Mouse (Mus musculus): ENCODE measurements at regions not wholly inside any gene's neighbourhood (a gene's known extent, or its start where the extent isn't known, plus 50 kb on each side); places are given as distances from the start of the nearest gene placed in this dataset.

GRCm38 (mm10) chr3:37833387-37833786 is 109.1 kb upstream of the Gm5148 start:
- no peak overlapping the region for H3K4me3 ChIP-seq (ENCODE audit: insufficient read depth, low read depth, low read length)
- H3K4me1 ChIP-seq (ENCODE audit: control insufficient read depth, insufficient read depth, low read length), result no peaks in the 10 kb centered on the region
- no peak for TF ChIP-seq CTCF (IDR thresholded peaks at IDR 0.05; ENCODE audit: insufficient read depth, low read depth, low read length)
- TF ChIP-seq POLR2A (IDR thresholded peaks at IDR 0.05; ENCODE audit: insufficient read depth, low read depth, low read length), result no peak
- no peak overlapping the region for H3K27ac ChIP-seq (ENCODE audit: insufficient read depth, low read depth, low read length)
- 87% methylated on average over 4 of the region's 4 CpGs for WGBS

DNA sequence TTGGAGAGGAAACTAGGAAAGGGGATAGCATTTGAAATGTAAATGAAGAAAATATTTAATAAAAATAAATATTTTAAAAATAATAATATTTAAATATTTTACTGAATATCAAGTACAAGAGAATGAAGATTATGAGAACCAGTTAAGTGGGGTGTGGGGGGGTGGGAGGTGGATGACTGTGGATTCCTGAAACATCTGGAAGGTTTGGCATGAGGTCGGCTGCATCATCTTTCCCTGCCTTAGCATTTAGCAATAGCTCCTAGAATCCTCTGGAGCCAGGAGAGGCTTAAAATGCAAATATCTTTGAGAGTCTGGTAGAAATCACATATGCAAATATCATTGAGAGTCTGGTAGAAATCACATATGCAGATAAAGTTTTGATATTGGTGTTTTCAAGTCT is 103.3 kb upstream of the Gm5148 start:
- Histone ChIP-seq H3K4me3 (ENCODE audit: insufficient read depth, low read depth, low read length) (no peak overlapping the region), H3K4me1 (ENCODE audit: control insufficient read depth, insufficient read depth, low read length) (no peaks in the 10 kb centered on the region), H3K27ac (ENCODE audit: insufficient read depth, low read depth, low read length) (no peak overlapping the region)
- 83% methylated on average over 1 of the region's 1 CpGs for WGBS
- no peak for TF ChIP-seq POLR2A (IDR thresholded peaks at IDR 0.05; ENCODE audit: insufficient read depth, low read depth, low read length)
- TF ChIP-seq CTCF (IDR thresholded peaks at IDR 0.05; ENCODE audit: insufficient read depth, low read depth, low read length), result no peak

GRCm38 (mm10) chr3:37825602-37826001 is 101.3 kb upstream of the Gm5148 start:
- 98% methylated on average over 4 of the region's 4 CpGs for WGBS
- no peak overlapping the region for H3K27ac ChIP-seq (ENCODE audit: insufficient read depth, low read depth, low read length)
- H3K4me3 ChIP-seq (ENCODE audit: insufficient read depth, low read depth, low read length), result no peak overlapping the region
- H3K4me1 ChIP-seq (ENCODE audit: control insufficient read depth, insufficient read depth, low read length), result no peaks in the 10 kb centered on the region
- TF ChIP-seq CTCF (IDR thresholded peaks at IDR 0.05; ENCODE audit: insufficient read depth, low read depth, low read length) (no peak), POLR2A (IDR thresholded peaks at IDR 0.05; ENCODE audit: insufficient read depth, low read depth, low read length) (no peak)

- no peak for TF ChIP-seq CTCF (IDR thresholded peaks at IDR 0.05; ENCODE audit: insufficient read depth, low read depth, low read length)
- TF ChIP-seq POLR2A (IDR thresholded peaks at IDR 0.05; ENCODE audit: insufficient read depth, low read depth, low read length), result no peak
- no peak overlapping the region for H3K4me3 ChIP-seq (ENCODE audit: insufficient read depth, low read depth, low read length)
- no peak overlapping the region for H3K27ac ChIP-seq (ENCODE audit: insufficient read depth, low read depth, low read length)
- 97% methylated on average over 5 of the region's 5 CpGs for WGBS
- no peaks in the 10 kb centered on the region for H3K4me1 ChIP-seq (ENCODE audit: control insufficient read depth, insufficient read depth, low read length)
Measured at GRCm38 (mm10) chr3:37824681-37825080, 100.4 kb upstream of the Gm5148 start.

DNA sequence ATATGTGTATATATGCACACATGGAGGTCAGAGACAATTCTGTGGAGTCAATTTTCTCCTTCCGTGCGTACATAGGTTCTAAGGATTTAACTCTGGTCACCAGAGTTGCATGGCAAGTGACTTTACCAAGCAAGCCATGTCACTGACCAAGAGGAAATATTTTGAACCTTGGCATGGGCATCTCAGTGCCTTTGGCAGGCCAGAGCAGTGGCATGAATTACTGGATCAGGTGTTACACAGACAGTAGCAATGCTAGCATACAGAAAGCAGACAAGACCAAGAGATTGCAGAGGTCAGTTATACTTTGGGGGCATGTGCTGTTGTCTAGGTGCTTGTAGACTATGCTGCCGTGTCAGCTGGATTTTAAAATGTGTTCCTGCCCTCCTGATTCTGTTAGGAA is 95.2 kb upstream of the Gm5148 start:
- over 99% methylated on average over 3 of the region's 3 CpGs for WGBS

GRCm38 (mm10) chr3:37817434-37817805 is 93.1 kb upstream of the Gm5148 start:
- TF ChIP-seq POLR2A (IDR thresholded peaks at IDR 0.05; ENCODE audit: insufficient read depth, low read depth, low read length) (no peak), CTCF (IDR thresholded peaks at IDR 0.05; ENCODE audit: insufficient read depth, low read depth, low read length) (no peak)
- 84% methylated on average over 3 of the region's 3 CpGs for WGBS
- Histone ChIP-seq H3K4me3 (ENCODE audit: insufficient read depth, low read depth, low read length) (no peak overlapping the region), H3K27ac (ENCODE audit: insufficient read depth, low read depth, low read length) (no peak overlapping the region), H3K4me1 (ENCODE audit: control insufficient read depth, insufficient read depth, low read length) (no peaks in the 10 kb centered on the region)

More for the DNA sequence above, 95.2 kb upstream of the Gm5148 start:
- no peaks in the 10 kb centered on the region for H3K4me1 ChIP-seq (ENCODE audit: control insufficient read depth, insufficient read depth, low read length)
- TF ChIP-seq CTCF (IDR thresholded peaks at IDR 0.05; ENCODE audit: insufficient read depth, low read depth, low read length) (no peak), POLR2A (IDR thresholded peaks at IDR 0.05; ENCODE audit: insufficient read depth, low read depth, low read length) (no peak)
- no peak overlapping the region for H3K27ac ChIP-seq (ENCODE audit: insufficient read depth, low read depth, low read length)
- no peak overlapping the region for H3K4me3 ChIP-seq (ENCODE audit: insufficient read depth, low read depth, low read length)

DNA sequence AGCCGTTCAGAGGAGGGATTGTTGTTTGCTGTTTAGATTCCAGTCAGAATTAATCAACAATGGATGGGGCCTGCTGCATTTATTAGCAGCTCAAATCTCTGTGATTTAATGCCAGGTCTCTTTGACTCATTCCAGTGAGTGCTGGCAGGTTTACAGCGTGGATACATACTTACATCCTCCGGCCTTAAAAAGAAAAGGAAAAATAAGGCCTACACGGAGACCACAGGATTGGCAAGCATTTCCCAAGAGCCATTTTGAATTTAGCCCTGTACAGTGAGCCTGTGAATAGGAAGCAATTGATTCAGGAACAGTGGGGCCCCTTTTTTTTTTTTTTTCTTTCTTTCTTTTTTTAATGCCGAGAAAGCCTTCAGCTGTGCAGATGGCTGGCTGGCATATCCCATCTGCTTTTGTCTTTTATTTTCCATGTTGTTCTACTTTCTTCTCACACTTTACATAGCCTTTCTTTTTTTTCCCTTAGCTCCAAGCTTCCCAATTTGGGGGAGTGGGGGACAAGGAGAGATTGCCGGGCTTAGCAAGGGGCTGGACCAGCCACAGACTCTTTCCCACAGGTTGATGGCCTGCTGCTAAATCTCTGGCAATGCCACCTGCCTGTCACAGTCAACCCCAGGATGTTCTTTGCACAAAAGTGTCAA is 92.6 kb upstream of the Gm5148 start:
- Histone ChIP-seq H3K4me3 (ENCODE audit: insufficient read depth, low read depth, low read length) (no peak overlapping the region), H3K4me1 (ENCODE audit: control insufficient read depth, insufficient read depth, low read length) (no peaks in the 10 kb centered on the region), H3K27ac (ENCODE audit: insufficient read depth, low read depth, low read length) (no peak overlapping the region)
- no peak for TF ChIP-seq POLR2A (IDR thresholded peaks at IDR 0.05; ENCODE audit: insufficient read depth, low read depth, low read length)
- TF ChIP-seq CTCF (IDR thresholded peaks at IDR 0.05; ENCODE audit: insufficient read depth, low read depth, low read length), result no peak
- 55% methylated on average over 6 of the region's 6 CpGs for WGBS

GRCm38 (mm10) chr3:37815771-37816170 is 91.5 kb upstream of the Gm5148 start:
- Histone ChIP-seq H3K27ac (ENCODE audit: insufficient read depth, low read depth, low read length) (no peak overlapping the region), H3K4me3 (ENCODE audit: insufficient read depth, low read depth, low read length) (no peak overlapping the region), H3K4me1 (ENCODE audit: control insufficient read depth, insufficient read depth, low read length) (no peaks in the 10 kb centered on the region)
- TF ChIP-seq CTCF (IDR thresholded peaks at IDR 0.05; ENCODE audit: insufficient read depth, low read depth, low read length), result no peak
- TF ChIP-seq POLR2A (IDR thresholded peaks at IDR 0.05; ENCODE audit: insufficient read depth, low read depth, low read length), result no peak
- 93% methylated on average over 6 of the region's 6 CpGs for WGBS

GRCm38 (mm10) chr3:37812936-37813335 is 88.6 kb upstream of the Gm5148 start:
- TF ChIP-seq POLR2A (IDR thresholded peaks at IDR 0.05; ENCODE audit: insufficient read depth, low read depth, low read length), result no peak
- TF ChIP-seq CTCF (IDR thresholded peaks at IDR 0.05; ENCODE audit: insufficient read depth, low read depth, low read length), result no peak
- H3K27ac ChIP-seq (ENCODE audit: insufficient read depth, low read depth, low read length), result no peak overlapping the region
- no peaks in the 10 kb centered on the region for H3K4me1 ChIP-seq (ENCODE audit: control insufficient read depth, insufficient read depth, low read length)
- WGBS, result 97% methylated on average over 3 of the region's 3 CpGs
- H3K4me3 ChIP-seq (ENCODE audit: insufficient read depth, low read depth, low read length), result no peak overlapping the region

DNA sequence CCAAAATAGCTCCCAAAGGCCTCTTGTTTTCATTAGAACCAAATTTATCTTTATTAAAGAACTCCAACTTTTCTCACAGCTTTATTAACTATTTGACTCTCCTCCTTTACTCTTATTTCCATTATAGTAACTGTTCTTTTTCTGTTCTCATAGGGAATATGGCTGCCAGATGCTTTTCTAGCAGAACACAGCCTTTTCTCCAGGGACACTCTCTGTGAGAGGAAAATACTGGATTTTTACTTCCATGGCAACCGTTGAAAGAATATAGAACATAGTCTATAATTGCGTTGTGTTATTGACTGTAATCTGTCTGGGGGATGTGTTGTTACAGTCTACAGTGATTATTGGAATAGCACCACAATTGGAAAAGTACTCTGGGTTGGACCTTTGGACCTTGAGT is 87.1 kb upstream of the Gm5148 start:
- 73% methylated on average over 2 of the region's 2 CpGs for WGBS
- TF ChIP-seq POLR2A (IDR thresholded peaks at IDR 0.05; ENCODE audit: insufficient read depth, low read depth, low read length), result no peak
- TF ChIP-seq CTCF (IDR thresholded peaks at IDR 0.05; ENCODE audit: insufficient read depth, low read depth, low read length), result no peak
- H3K27ac ChIP-seq (ENCODE audit: insufficient read depth, low read depth, low read length), result no peak overlapping the region
- no peak overlapping the region for H3K4me3 ChIP-seq (ENCODE audit: insufficient read depth, low read depth, low read length)
- no peaks in the 10 kb centered on the region for H3K4me1 ChIP-seq (ENCODE audit: control insufficient read depth, insufficient read depth, low read length)
